Mouse (Mus musculus) CD4-positive, CD25-positive, alpha-beta regulatory T cell, adult 2 months (primary cell): ENCODE results near the gene Lig3.

Source experiments
- DNase-seq: peaks from one replicate; pipeline ENCODE4 v3.0.0-alpha.2; 2012; ENCODE audit warnings: low read depth, low spot score

Gene Lig3

GRCm38 (mm10) chr11:82780983-82781903, at the start of gene Lig3:
Gene Lig3, plus strand, starts transcription at chr11:82781108.
- peak; percentile 97 for DNase-seq

GRCm38 (mm10) chr11:82734227-82734626, 46.7 kb upstream of the Lig3 start:
- peak; percentile 26 for DNase-seq

GRCm38 (mm10) chr11:82739006-82739405, 41.9 kb upstream of the Lig3 start:
- no peak for DNase-seq

- DNase-seq: peak; percentile 82
Observed at GRCm38 (mm10) chr11:82746138-82746537, 34.8 kb upstream of the Lig3 start.

- DNase-seq: peak; percentile 50
Observed at GRCm38 (mm10) chr11:82746857-82747366, 34.0 kb upstream of the Lig3 start.

- no peak for DNase-seq
Observed at GRCm38 (mm10) chr11:82752349-82753115, 28.4 kb upstream of the Lig3 start.

- no peak for DNase-seq
Observed at GRCm38 (mm10) chr11:82755919-82756318, 25.0 kb upstream of the Lig3 start.

- no peak for DNase-seq
Observed at GRCm38 (mm10) chr11:82762286-82762829, 18.6 kb upstream of the Lig3 start.

GRCm38 (mm10) chr11:82763261-82763660, 17.6 kb upstream of the Lig3 start:
- peak; percentile 38 for DNase-seq

GRCm38 (mm10) chr11:82763742-82764437, 17.0 kb upstream of the Lig3 start, which contains the start of the genes Cct6b and Zfp830:
Gene Cct6b, minus strand, starts transcription at chr11:82764321.
Gene Zfp830, plus strand, starts transcription at chr11:82764345.
- peak; percentile 95 for DNase-seq

GRCm38 (mm10) chr11:82764438-82764924, 16.4 kb upstream of the Lig3 start:
- no peak for DNase-seq

- DNase-seq: peak; percentile 6
Observed at GRCm38 (mm10) chr11:82780134-82780533, 774 bp upstream of the Lig3 start.

- no peak for DNase-seq
Observed at GRCm38 (mm10) chr11:82782197-82782596, 1.3 kb downstream of the Lig3 start.

- DNase-seq: no peak
Observed at GRCm38 (mm10) chr11:82783453-82783852, 2.5 kb downstream of the Lig3 start.

GRCm38 (mm10) chr11:82806656-82807055, 25.7 kb downstream of the Lig3 start:
- no peak for DNase-seq

GRCm38 (mm10) chr11:82807370-82807769, 26.5 kb downstream of the Lig3 start:
- no peak for DNase-seq

- no peak for DNase-seq
Observed at GRCm38 (mm10) chr11:82808485-82808884, 27.6 kb downstream of the Lig3 start.

- peak; percentile 60 for DNase-seq
Observed at GRCm38 (mm10) chr11:82819350-82819749, 38.4 kb downstream of the Lig3 start.

GRCm38 (mm10) chr11:82820788-82821456, 40.0 kb downstream of the Lig3 start:
- DNase-seq: no peak

GRCm38 (mm10) chr11:82826818-82827217, 45.9 kb downstream of the Lig3 start:
- no peak for DNase-seq
